Comparison of ENCODE assay signal across 24 mouse cellular contexts in genomic region chr3:154536134-154536533, GRCm38 (mm10).
"Had no signal": no experiment of that assay in that cellular context is flagged by ENCODE, and none has a peak within 500 bp of the region (broad histone marks: within the 10 kb centered on the region; RNA-seq: fewer than 3 reads in every experiment).

No protein-coding gene starts in this region.

- H3K4me1 ChIP-seq: heart, embryonic 15.5 days; hindbrain, embryonic 13.5 days; limb, embryonic 10.5 days; limb, embryonic 12.5 days; liver, embryonic 12.5 days had no signal

- H3K4me3 ChIP-seq: heart, adult 2 months; heart, embryonic 13.5 days; heart, embryonic 15.5 days; hindbrain, embryonic 13.5 days; layer of hippocampus, adult 2 months; left cerebral cortex, adult 2 months; limb, embryonic 10.5 days; limb, embryonic 12.5 days; liver, embryonic 12.5 days had no signal

- H3K9ac ChIP-seq: forebrain, postnatal 0 days; heart, embryonic 13.5 days; heart, embryonic 15.5 days; hindbrain, embryonic 13.5 days; limb, embryonic 12.5 days; liver, embryonic 12.5 days had no signal

- H3K27ac ChIP-seq: heart, adult 2 months; heart, embryonic 13.5 days; heart, embryonic 15.5 days; hindbrain, embryonic 13.5 days; layer of hippocampus, adult 2 months; left cerebral cortex, adult 2 months; limb, embryonic 10.5 days; limb, embryonic 12.5 days; liver, embryonic 12.5 days had no signal

- H3K9me3 ChIP-seq: heart, embryonic 13.5 days; heart, embryonic 15.5 days; hindbrain, embryonic 13.5 days; limb, embryonic 10.5 days; limb, embryonic 12.5 days; liver, embryonic 12.5 days had no signal

- H3K36me3 ChIP-seq: heart, embryonic 13.5 days; heart, embryonic 15.5 days; hindbrain, embryonic 13.5 days; limb, embryonic 10.5 days; limb, embryonic 12.5 days; liver, embryonic 12.5 days had no signal

- DNase-seq: forebrain, postnatal 0 days; gastrocnemius, postnatal 14 days; gastrocnemius, postnatal 36 days; heart, adult 11 months; heart, adult 2 months; heart, postnatal 14 days; heart, postnatal 36 days; kidney, adult 18-20 months; kidney, adult 8-10 months; kidney, postnatal 10 days; kidney, postnatal 25 days; kidney, postnatal 4 days; liver had no signal

- ATAC-seq: forebrain, postnatal 0 days; hindbrain, embryonic 16.5 days; inflammation-experienced regulatory T-cells, adult 6 months; liver, embryonic 12.5 days had no signal

- H3K4me2 ChIP-seq: heart, embryonic 11.5 days; heart, embryonic 13.5 days; heart, embryonic 15.5 days; hindbrain, embryonic 13.5 days; limb, embryonic 12.5 days; liver, embryonic 12.5 days had no signal

- H3K27me3 ChIP-seq: heart, embryonic 13.5 days; heart, embryonic 15.5 days; hindbrain, embryonic 13.5 days; limb, embryonic 12.5 days; liver, embryonic 12.5 days had no signal
